ENCODE assay signal across 9 mouse cellular contexts in the genomic region with DNA sequence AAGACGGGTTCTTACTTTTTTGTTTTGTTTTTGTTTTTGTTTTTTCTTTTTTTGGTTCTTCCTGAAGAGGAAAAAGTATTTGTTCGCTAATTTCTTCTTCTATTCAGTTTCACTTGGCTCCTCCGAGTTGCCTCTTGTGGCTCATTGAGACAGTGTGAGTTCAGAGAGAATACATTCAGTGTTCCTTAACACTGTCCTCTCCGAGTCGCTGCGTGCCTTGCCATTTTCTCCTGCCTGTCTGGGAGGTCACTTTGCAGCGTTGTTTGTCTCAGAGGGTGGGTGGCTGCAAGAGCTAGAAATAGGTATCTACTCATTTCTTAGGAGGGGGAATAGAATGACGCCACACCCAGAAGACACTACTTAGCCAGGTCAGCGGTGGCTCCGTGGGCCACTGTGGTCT.
DNase-seq lines count a peak whose midpoint lies in the region; ATAC-seq and TF ChIP-seq lines count a peak whose summit lies in the region.
"Had no signal": no experiment of that assay in that cellular context is flagged by ENCODE, and none has a peak within 500 bp of the region (broad histone marks: within the 10 kb centered on the region; RNA-seq: fewer than 3 reads in every experiment).

No protein-coding gene starts in this region.

- H3K27ac ChIP-seq in embryonic facial prominence, embryonic 13.5 days = no peak overlapping the region
- H3K27ac ChIP-seq in embryonic facial prominence, embryonic 10.5 days (replicated peaks) = no peak overlapping the region
- no peak overlapping the region for H3K27ac ChIP-seq in kidney, embryonic 16.5 days (ENCODE audit: low read length)
- no peak overlapping the region for H3K27ac ChIP-seq in spleen, adult 2 months (ENCODE audit: insufficient read depth, low read length)
- no peak overlapping the region for H3K27ac ChIP-seq in stomach, postnatal 0 days (replicated peaks)

- no peaks in the 10 kb centered on the region for H3K36me3 ChIP-seq in embryonic facial prominence, embryonic 13.5 days
- no peaks in the 10 kb centered on the region for H3K36me3 ChIP-seq in embryonic facial prominence, embryonic 10.5 days (replicated peaks)
- H3K36me3 ChIP-seq in kidney, embryonic 16.5 days (ENCODE audit: insufficient read depth, low read length) = no peaks in the 10 kb centered on the region
- H3K36me3 ChIP-seq in spleen, adult 2 months (ENCODE audit: control insufficient read depth, insufficient read depth, low read length) = no peaks in the 10 kb centered on the region
- no peaks in the 10 kb centered on the region for H3K36me3 ChIP-seq in stomach, postnatal 0 days (ENCODE audit: control insufficient read depth, insufficient read depth, low read length)

- DNase-seq in embryonic facial prominence, embryonic 10.5 days (ENCODE audit: low spot score) = no peak
- DNase-seq in kidney, postnatal 10 days = no peak
- DNase-seq in spleen, adult 2 months (ENCODE audit: low read depth in 1 of 2, low spot score in 2 of 2) = no peak
- DNase-seq in spleen, postnatal 4 days (ENCODE audit: low spot score in 2 of 2) = no peak
- no peak for DNase-seq in stomach, postnatal 0 days (ENCODE audit: low spot score)
- no peak for DNase-seq in adrenal gland, adult 2 months
- DNase-seq: lung, postnatal 10 days had no signal

- no peaks in the 10 kb centered on the region for H3K4me1 ChIP-seq in embryonic facial prominence, embryonic 13.5 days
- no peaks in the 10 kb centered on the region for H3K4me1 ChIP-seq in embryonic facial prominence, embryonic 10.5 days
- H3K4me1 ChIP-seq in kidney, embryonic 16.5 days (ENCODE audit: insufficient read depth, low read length) = no peaks in the 10 kb centered on the region
- H3K4me1 ChIP-seq in spleen, adult 2 months (ENCODE audit: control insufficient read depth, insufficient read depth, insufficient read length) = no peaks in the 10 kb centered on the region
- H3K4me1 ChIP-seq in stomach, postnatal 0 days (replicated peaks; ENCODE audit: control insufficient read depth, insufficient read depth) = no peaks in the 10 kb centered on the region

- peak overlapping the region; percentile 19; the same call in 1 of the 2 replicates for H3K4me3 ChIP-seq in embryonic facial prominence, embryonic 13.5 days
- H3K4me3 ChIP-seq in embryonic facial prominence, embryonic 10.5 days = no peak overlapping the region
- H3K4me3 ChIP-seq in kidney, embryonic 16.5 days (ENCODE audit: low read length) = peak overlapping the region; percentile 40
- H3K4me3 ChIP-seq in spleen, adult 2 months (ENCODE audit: extremely low read depth, insufficient read depth, insufficient read length) = 0 out of 2 replicates have a peak overlapping the region, but pooled peaks have one; percentile 29
- H3K4me3 ChIP-seq in stomach, postnatal 0 days (ENCODE audit: low read depth, low read length) = peak overlapping the region; percentile 22; the same call in 1 of the 2 replicates

- H3K9me3 ChIP-seq in embryonic facial prominence, embryonic 13.5 days = no peaks in the 10 kb centered on the region
- no peaks in the 10 kb centered on the region for H3K9me3 ChIP-seq in embryonic facial prominence, embryonic 10.5 days
- no peaks in the 10 kb centered on the region for H3K9me3 ChIP-seq in kidney, embryonic 16.5 days (ENCODE audit: low read length)
- no peaks in the 10 kb centered on the region for H3K9me3 ChIP-seq in stomach, postnatal 0 days (ENCODE audit: control insufficient read depth, low read length)

- H3K4me2 ChIP-seq in embryonic facial prominence, embryonic 13.5 days = peak overlapping the region; percentile 46
- peak overlapping the region; percentile 52 for H3K4me2 ChIP-seq in kidney, embryonic 16.5 days (replicated peaks; ENCODE audit: low read depth, low read length)
- H3K4me2 ChIP-seq in stomach, postnatal 0 days (replicated peaks; ENCODE audit: low read depth) = peak overlapping the region; percentile 29; the same call in 1 of the 2 replicates

- TF ChIP-seq CTCF in spleen, adult 2 months (IDR thresholded peaks at IDR 0.05; ENCODE audit: extremely low read depth, insufficient read depth, insufficient read length, insufficient replicate concordance) = no peak
- TF ChIP-seq CTCF in stomach, postnatal 0 days (IDR thresholded peaks at IDR 0.05; ENCODE audit: low read depth) = no peak

- no peak for TF ChIP-seq EP300 in stomach, postnatal 0 days (optimal IDR thresholded peaks at IDR 0.05)

- ATAC-seq in embryonic facial prominence, embryonic 13.5 days (ENCODE audit: insufficient number of reproducible peaks, insufficient read depth, low FRiP score, low TSS enrichment, low read depth) = no peak
- ATAC-seq in kidney, embryonic 16.5 days (ENCODE audit: low FRiP score, low TSS enrichment) = no peak
- no peak for ATAC-seq in stomach, postnatal 0 days (ENCODE audit: low FRiP score, low TSS enrichment)

- H3K27me3 ChIP-seq in embryonic facial prominence, embryonic 13.5 days = no peaks in the 10 kb centered on the region
- no peaks in the 10 kb centered on the region for H3K27me3 ChIP-seq in embryonic facial prominence, embryonic 10.5 days (replicated peaks; ENCODE audit: low read depth, poor library complexity, severe bottlenecking)
- no peaks in the 10 kb centered on the region for H3K27me3 ChIP-seq in kidney, embryonic 16.5 days (ENCODE audit: insufficient read depth, low read length)
- H3K27me3 ChIP-seq in spleen, adult 2 months (ENCODE audit: control insufficient read depth, insufficient read depth, low read length) = no peaks in the 10 kb centered on the region
- H3K27me3 ChIP-seq in stomach, postnatal 0 days (ENCODE audit: control insufficient read depth, insufficient read depth, low read length) = no peaks in the 10 kb centered on the region

- no peak for TF ChIP-seq POLR2A in spleen, adult 2 months (IDR thresholded peaks at IDR 0.05; ENCODE audit: low read depth, low read length)

- 61% methylated on average over 10 of the region's 10 CpGs for WGBS in embryonic facial prominence, embryonic 13.5 days
- WGBS in embryonic facial prominence, embryonic 10.5 days = 69% methylated on average over 10 of the region's 10 CpGs
- WGBS in kidney, embryonic 16.5 days = 60% methylated on average over 10 of the region's 10 CpGs
- WGBS in spleen, adult 2 months = 48% methylated on average over 10 of the region's 10 CpGs
- WGBS in stomach, postnatal 0 days = 51% methylated on average over 10 of the region's 10 CpGs

- H3K9ac ChIP-seq in embryonic facial prominence, embryonic 13.5 days = no peak overlapping the region
- H3K9ac ChIP-seq in kidney, embryonic 16.5 days (replicated peaks; ENCODE audit: low read length) = 0 out of 2 replicates have a peak overlapping the region, but pooled peaks have one; percentile 38
- no peak overlapping the region for H3K9ac ChIP-seq in stomach, postnatal 0 days (ENCODE audit: low read length)
